Mouse (Mus musculus): ENCODE data around the gene Dusp16. TPM values are rescaled to one million over a fixed set of nuclear protein-coding genes. Genes with fewer than 3 reads are reported as not detected.
"Not testable (repeated sequence)": the region's sequence is repeated elsewhere in the genome, so short reads cannot be mapped to it uniquely, and the experiment has no call there.

Gene Dusp16
- polyA plus RNA-seq, 1 experiment = 6.5 TPM

DNA sequence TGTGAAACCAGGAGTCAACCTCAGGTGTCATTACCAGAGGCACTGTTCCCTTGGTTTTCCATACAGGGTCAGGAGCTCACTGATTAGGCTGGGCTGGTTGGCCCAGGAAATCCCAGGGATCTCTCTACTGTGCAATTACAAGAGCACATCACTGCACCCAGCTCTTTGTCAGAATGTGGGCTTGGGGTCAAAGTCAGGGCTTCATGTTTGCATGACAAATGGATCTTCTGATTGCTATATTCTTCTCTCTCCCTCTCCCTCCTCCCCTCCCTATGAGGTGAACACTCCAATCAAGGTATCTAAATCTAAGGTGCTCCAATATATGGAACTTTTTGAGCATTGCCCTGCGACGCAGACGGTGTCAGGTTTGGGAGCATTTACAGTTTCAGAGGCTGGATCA, 97.4 kb downstream of the Dusp16 start:
- Histone ChIP-seq H3K27ac (ENCODE audit: insufficient read depth, low read length) (no peak overlapping the region), H3K4me1 (ENCODE audit: control insufficient read depth, insufficient read depth, insufficient read length) (no peaks in the 10 kb centered on the region), H3K27me3 (ENCODE audit: control insufficient read depth, insufficient read depth, low read length) (no peaks in the 10 kb centered on the region), H3K4me3 (ENCODE audit: extremely low read depth, insufficient read depth, insufficient read length) (no peak overlapping the region), H3K36me3 (ENCODE audit: control insufficient read depth, insufficient read depth, low read length) (no peaks in the 10 kb centered on the region)
- 99% methylated on average over 3 of the region's 3 CpGs for WGBS
- DNase-seq (ENCODE audit: low read depth in 1 of 2, low spot score in 2 of 2) = no peak
- TF ChIP-seq CTCF (IDR thresholded peaks at IDR 0.05; ENCODE audit: extremely low read depth, insufficient read depth, insufficient read length, insufficient replicate concordance) = no peak
- TF ChIP-seq POLR2A (IDR thresholded peaks at IDR 0.05; ENCODE audit: low read depth, low read length) = no peak

DNA sequence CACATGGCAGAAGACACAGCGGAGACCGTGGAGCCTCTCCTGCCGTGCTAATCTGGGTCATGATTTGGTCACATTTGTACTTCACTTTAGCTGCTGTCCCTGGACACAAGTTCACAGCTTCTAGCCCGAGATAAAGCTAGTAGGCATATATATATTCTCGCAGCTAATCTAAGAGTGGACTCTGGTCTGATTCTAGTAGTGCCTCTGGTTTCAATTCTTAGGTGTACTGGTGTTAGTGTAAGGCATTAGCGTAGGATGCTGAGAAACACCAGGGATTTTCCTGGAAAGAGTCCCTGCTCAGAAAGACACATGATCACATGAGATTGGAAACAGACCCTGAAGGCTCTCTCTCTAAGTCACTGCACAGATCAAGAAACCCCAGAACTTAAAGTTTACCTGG, 97.9 kb downstream of the Dusp16 start:
- 94% methylated on average over 6 of the region's 6 CpGs for WGBS
- no peak for TF ChIP-seq POLR2A (IDR thresholded peaks at IDR 0.05; ENCODE audit: low read depth, low read length)
- TF ChIP-seq CTCF (IDR thresholded peaks at IDR 0.05; ENCODE audit: extremely low read depth, insufficient read depth, insufficient read length, insufficient replicate concordance) = no peak
- H3K27me3 ChIP-seq (ENCODE audit: control insufficient read depth, insufficient read depth, low read length) = no peaks in the 10 kb centered on the region

DNA sequence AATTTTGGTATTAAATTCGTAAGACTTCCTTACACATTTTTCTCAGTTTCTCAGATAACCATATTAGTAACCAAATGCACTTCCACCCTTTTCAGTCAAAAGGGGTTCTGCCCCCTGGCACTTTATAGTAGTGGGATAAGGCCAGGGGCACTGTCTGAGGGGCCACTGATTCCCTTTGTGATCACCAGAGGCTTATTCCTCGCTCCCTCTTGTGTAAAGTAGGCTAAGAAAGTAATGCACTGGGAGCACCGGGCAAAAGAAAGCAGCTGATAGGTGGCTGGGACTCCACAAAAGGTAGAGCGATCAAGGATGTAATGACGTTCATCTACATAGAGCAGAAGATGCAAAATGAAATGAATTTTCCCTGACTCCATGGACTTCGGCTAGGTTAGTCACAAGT, 106.9 kb downstream of the Dusp16 start:
- Histone ChIP-seq H3K27me3 (ENCODE audit: control insufficient read depth, insufficient read depth, low read length) (no peaks in the 10 kb centered on the region), H3K4me3 (ENCODE audit: extremely low read depth, insufficient read depth, insufficient read length) (no peak overlapping the region), H3K4me1 (ENCODE audit: control insufficient read depth, insufficient read depth, insufficient read length) (no peaks in the 10 kb centered on the region; the same call in 1 of the 2 replicates), H3K36me3 (ENCODE audit: control insufficient read depth, insufficient read depth, low read length) (peaks cover 4% of the 10 kb centered on the region; the same call in 1 of the 2 replicates), H3K27ac (ENCODE audit: insufficient read depth, low read length) (no peak overlapping the region)
- no peak for DNase-seq (ENCODE audit: low read depth in 1 of 2, low spot score in 2 of 2)
- TF ChIP-seq CTCF (IDR thresholded peaks at IDR 0.05; ENCODE audit: extremely low read depth, insufficient read depth, insufficient read length, insufficient replicate concordance) = no peak
- TF ChIP-seq POLR2A (IDR thresholded peaks at IDR 0.05; ENCODE audit: low read depth, low read length) = no peak
- WGBS = 90% methylated on average over 6 of the region's 6 CpGs

More for the DNA sequence above, 97.9 kb downstream of the Dusp16 start:
- no peak overlapping the region for H3K27ac ChIP-seq (ENCODE audit: insufficient read depth, low read length)
- no peak for DNase-seq (ENCODE audit: low read depth in 1 of 2, low spot score in 2 of 2)
- no peaks in the 10 kb centered on the region for H3K4me1 ChIP-seq (ENCODE audit: control insufficient read depth, insufficient read depth, insufficient read length)
- no peaks in the 10 kb centered on the region for H3K36me3 ChIP-seq (ENCODE audit: control insufficient read depth, insufficient read depth, low read length)
- H3K4me3 ChIP-seq (ENCODE audit: extremely low read depth, insufficient read depth, insufficient read length) = no peak overlapping the region

DNA sequence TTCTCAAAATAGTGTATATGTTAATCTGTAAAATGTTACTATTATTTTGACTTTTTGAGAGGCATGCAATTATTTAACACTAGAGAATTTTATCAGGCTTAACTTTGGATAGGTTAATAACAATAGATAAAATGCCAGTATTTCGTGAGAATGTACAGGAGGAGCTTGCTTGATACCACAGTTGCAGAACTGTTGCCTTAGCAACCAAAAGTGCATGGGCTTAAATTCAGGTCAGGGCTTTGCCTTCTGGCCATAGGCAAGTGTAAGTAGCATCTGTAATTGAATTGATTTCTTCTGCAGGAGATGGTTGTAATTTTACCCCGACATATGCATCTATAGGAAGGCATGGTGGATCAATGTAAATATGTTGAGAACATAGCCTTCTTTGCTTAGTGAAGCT, 107.4 kb downstream of the Dusp16 start:
- Histone ChIP-seq H3K4me3 (ENCODE audit: extremely low read depth, insufficient read depth, insufficient read length) (no peak overlapping the region), H3K27me3 (ENCODE audit: control insufficient read depth, insufficient read depth, low read length) (no peaks in the 10 kb centered on the region), H3K36me3 (ENCODE audit: control insufficient read depth, insufficient read depth, low read length) (peaks cover 4% of the 10 kb centered on the region; the same call in 1 of the 2 replicates), H3K27ac (ENCODE audit: insufficient read depth, low read length) (no peak overlapping the region), H3K4me1 (ENCODE audit: control insufficient read depth, insufficient read depth, insufficient read length) (no peaks in the 10 kb centered on the region; the same call in 1 of the 2 replicates)
- 83% methylated on average over 2 of the region's 2 CpGs for WGBS
- TF ChIP-seq POLR2A (IDR thresholded peaks at IDR 0.05; ENCODE audit: low read depth, low read length) = no peak
- TF ChIP-seq CTCF (IDR thresholded peaks at IDR 0.05; ENCODE audit: extremely low read depth, insufficient read depth, insufficient read length, insufficient replicate concordance) = no peak
- no peak for DNase-seq (ENCODE audit: low read depth in 1 of 2, low spot score in 2 of 2)

DNA sequence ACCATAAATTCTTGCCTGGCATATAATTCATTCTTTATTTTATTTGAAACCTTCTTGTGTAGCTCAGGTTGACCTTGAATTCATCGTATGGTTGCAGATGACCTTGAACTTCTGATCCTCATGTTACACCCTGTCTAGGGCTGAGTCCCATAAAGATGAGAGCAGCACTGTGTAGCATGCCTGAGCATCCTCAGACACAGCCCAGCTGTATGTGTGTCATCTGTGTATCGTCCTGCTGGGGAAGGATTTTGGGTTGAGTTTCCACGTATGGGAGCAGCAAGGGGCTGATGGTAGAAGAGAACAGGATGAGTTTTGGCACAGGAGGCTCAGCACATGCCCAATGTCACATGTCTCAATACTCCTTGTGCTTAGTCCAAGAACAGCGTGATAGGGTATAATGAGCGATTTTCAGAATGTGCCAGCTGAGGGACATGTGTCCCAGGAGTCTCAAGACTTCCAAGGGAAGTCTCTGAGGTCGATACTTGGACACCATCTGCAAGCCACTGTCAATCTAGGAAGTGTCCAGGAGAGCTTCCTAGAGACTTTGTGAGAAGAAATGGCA, 108.0 kb downstream of the Dusp16 start:
- Histone ChIP-seq H3K4me3 (ENCODE audit: extremely low read depth, insufficient read depth, insufficient read length) (no peak overlapping the region), H3K4me1 (ENCODE audit: control insufficient read depth, insufficient read depth, insufficient read length) (no peaks in the 10 kb centered on the region; the same call in 1 of the 2 replicates), H3K27me3 (ENCODE audit: control insufficient read depth, insufficient read depth, low read length) (no peaks in the 10 kb centered on the region), H3K27ac (ENCODE audit: insufficient read depth, low read length) (no peak overlapping the region), H3K36me3 (ENCODE audit: control insufficient read depth, insufficient read depth, low read length) (peaks cover 4% of the 10 kb centered on the region; the same call in 1 of the 2 replicates)
- WGBS = 90% methylated on average over 6 of the region's 6 CpGs
- DNase-seq (ENCODE audit: low read depth in 1 of 2, low spot score in 2 of 2) = no peak
- TF ChIP-seq POLR2A (IDR thresholded peaks at IDR 0.05; ENCODE audit: low read depth, low read length) = no peak
- TF ChIP-seq CTCF (IDR thresholded peaks at IDR 0.05; ENCODE audit: extremely low read depth, insufficient read depth, insufficient read length, insufficient replicate concordance) = no peak

DNA sequence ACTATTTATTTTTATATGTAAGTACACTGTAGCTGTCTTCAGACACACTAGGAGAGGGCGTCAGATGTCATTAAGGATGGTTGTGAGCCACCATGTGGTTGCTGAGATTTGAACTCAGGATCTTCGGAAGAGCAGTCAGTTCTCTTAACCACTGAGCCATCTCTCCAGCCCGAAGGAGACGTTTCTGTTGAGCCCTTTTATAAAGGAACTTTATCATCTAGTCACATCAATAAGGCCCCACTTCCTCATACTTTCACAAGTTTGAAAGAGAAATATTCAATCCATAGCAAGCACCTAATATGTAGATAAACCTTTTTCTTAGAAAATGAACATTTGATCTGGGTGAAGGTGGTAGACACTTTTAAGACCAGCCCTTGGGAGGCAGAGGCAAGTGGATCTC, 113.1 kb downstream of the Dusp16 start:
- not testable (repeated sequence) for H3K4me1 ChIP-seq (ENCODE audit: control insufficient read depth, insufficient read depth, insufficient read length); H3K36me3 ChIP-seq (ENCODE audit: control insufficient read depth, insufficient read depth, low read length); H3K27ac ChIP-seq (ENCODE audit: insufficient read depth, low read length); H3K4me3 ChIP-seq (ENCODE audit: extremely low read depth, insufficient read depth, insufficient read length); H3K27me3 ChIP-seq (ENCODE audit: control insufficient read depth, insufficient read depth, low read length); DNase-seq (ENCODE audit: low read depth in 1 of 2, low spot score in 2 of 2)
- 80% methylated on average over 4 of the region's 4 CpGs for WGBS

DNA sequence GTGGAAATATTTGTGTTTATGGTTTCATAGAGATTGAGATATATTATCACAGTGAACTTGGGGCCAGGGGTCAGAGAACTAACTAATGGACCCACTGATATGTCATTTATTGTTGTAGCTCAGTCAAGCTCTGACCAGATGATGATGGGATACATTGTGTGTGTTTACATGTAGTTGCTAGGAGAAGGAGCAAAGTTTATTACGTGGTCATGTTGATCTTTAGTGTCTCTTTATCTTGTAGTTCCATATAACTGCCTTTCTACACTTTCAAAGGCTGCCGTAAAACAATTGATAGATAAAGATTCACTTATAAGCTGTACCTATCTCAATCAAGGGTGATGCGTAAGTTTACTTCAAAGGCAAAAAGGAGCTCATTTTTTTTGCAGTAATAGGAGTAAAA, 114.4 kb downstream of the Dusp16 start:
- TF ChIP-seq CTCF (IDR thresholded peaks at IDR 0.05; ENCODE audit: extremely low read depth, insufficient read depth, insufficient read length, insufficient replicate concordance) = no peak
- no peak for TF ChIP-seq POLR2A (IDR thresholded peaks at IDR 0.05; ENCODE audit: low read depth, low read length)
- no peaks in the 10 kb centered on the region for H3K27me3 ChIP-seq (ENCODE audit: control insufficient read depth, insufficient read depth, low read length)
- H3K4me1 ChIP-seq (ENCODE audit: control insufficient read depth, insufficient read depth, insufficient read length) = no peaks in the 10 kb centered on the region; the same call in 1 of the 2 replicates
- H3K36me3 ChIP-seq (ENCODE audit: control insufficient read depth, insufficient read depth, low read length) = no peaks in the 10 kb centered on the region
- 80% methylated on average over 3 of the region's 3 CpGs for WGBS
- H3K27ac ChIP-seq (ENCODE audit: insufficient read depth, low read length) = no peak overlapping the region
- no peak overlapping the region for H3K4me3 ChIP-seq (ENCODE audit: extremely low read depth, insufficient read depth, insufficient read length)
- no peak for DNase-seq (ENCODE audit: low read depth in 1 of 2, low spot score in 2 of 2)

Data from spleen, adult 2 months (tissue).